Mouse (Mus musculus) kidney, postnatal 0 days (tissue): Measurements from ENCODE around the gene Cd86. TPM values are rescaled to one million over a fixed set of nuclear protein-coding genes. Genes with fewer than 3 reads are reported as not detected.
A peak's percentile ranks its signal among the peaks of the same experiment; 100 is the strongest.

ENCODE experiments used
- ATAC-seq: fragments of 200-750 bp; cut with Nextera tagmentation; replicated peaks from 2 replicates; pipeline ENCODE4 v1.8.0; 2017; ENCODE audit warnings: low read depth, moderate number of reproducible peaks, moderate TSS enrichment, moderate library complexity; ENCODE audit not compliant: low FRiP score
- DNase-seq: peaks from one replicate; pipeline ENCODE4 v3.0.0-alpha.2; 2016; ENCODE audit warnings: low spot score
- H3K27ac ChIP-seq: fragments of 300-500 bp; sonication (generic); 2 replicates; pipeline ENCODE4 v1.5.1; 2014; ENCODE audit warnings: mild to moderate bottlenecking
- H3K27me3 ChIP-seq: fragments of 300-500 bp; sonication (generic); 2 replicates; pipeline ENCODE4 v1.6.1; 2014; ENCODE audit warnings: low read length, mixed read lengths; ENCODE audit not compliant: insufficient read depth
- H3K36me3 ChIP-seq: fragments of 300-500 bp; sonication (generic); 2 replicates; pipeline ENCODE4 v1.6.1; 2014; ENCODE audit warnings: low read length, mixed read lengths; ENCODE audit not compliant: insufficient read depth
- H3K4me1 ChIP-seq: fragments of 300-500 bp; sonication (generic); replicated peaks from 2 replicates; pipeline ENCODE4 v1.6.1; 2014; ENCODE audit warnings: antibody characterized with exemption, low read length, mixed read lengths; ENCODE audit not compliant: insufficient read depth
- H3K4me2 ChIP-seq: fragments of 300-500 bp; sonication (generic); 2 replicates; pipeline ENCODE4 v1.6.1; 2014; ENCODE audit warnings: mild to moderate bottlenecking, low read length, moderate library complexity, mixed read lengths
- H3K4me3 ChIP-seq: fragments of 300-500 bp; sonication (generic); replicated peaks from 2 replicates; pipeline ENCODE4 v1.5.1; 2014; ENCODE audit warnings: low read depth, low read length
- H3K9ac ChIP-seq: fragments of 300-500 bp; sonication (generic); 2 replicates; pipeline ENCODE4 v1.6.1; 2014; ENCODE audit warnings: low read depth, low read length
- H3K9me3 ChIP-seq: fragments of 300-500 bp; sonication (generic); replicated peaks from 2 replicates; pipeline ENCODE4 v1.6.1; 2016; ENCODE audit warnings: low read length, inconsistent platforms, mixed read lengths
- CTCF ChIP-seq: IDR thresholded peaks from 2 replicates; pipeline ENCODE4 v1.5.1; 2016; ENCODE audit warnings: antibody characterized with exemption, low read depth, mild to moderate bottlenecking, moderate library complexity
- WGBS: fragments of 180-500 bp; shearing (Covaris S2); extraction: QIAGEN DNeasy Blood & Tissue Kit; methylation state at CpG from one replicate; pipeline ENCODE4 v1.1.7; 2014; 5-methylcytosine and 5-hydroxymethylcytosine counted together
- polyA plus RNA-seq: library from polyadenylated mRNA; unstranded; fragments of >200 nt; fragmentation: Nextera tagmentation; extraction: Ambion mirVana; gene quantifications from 2 replicates; pipeline ENCODE4 v1.2.1, GENCODE M21; 2015

Gene Cd86
- polyA plus RNA-seq, 1 experiment from 2014 or later, result 1.4 TPM

GRCm38 (mm10) chr16:36700484-36700883 is 34.6 kb upstream of the Cd86 start:
- no peaks in the 10 kb centered on the region for H3K36me3 ChIP-seq
- no peak for ATAC-seq

GRCm38 (mm10) chr16:36697331-36697730 is 31.4 kb upstream of the Cd86 start:
- Histone ChIP-seq H3K36me3 (no peaks in the 10 kb centered on the region), H3K4me3 (no peak overlapping the region), H3K27ac (no peak overlapping the region), H3K4me2 (no peak overlapping the region), H3K9ac (no peak overlapping the region), H3K9me3 (no peaks in the 10 kb centered on the region), H3K4me1 (no peaks in the 10 kb centered on the region), H3K27me3 (0 out of 2 replicates have a peak, but pooled peaks cover 3% of the 10 kb centered on the region)
- no peak for TF ChIP-seq CTCF
- 86% methylated on average over 8 of the region's 8 CpGs for WGBS
- ATAC-seq (no peak), DNase-seq (no peak)

More at GRCm38 (mm10) chr16:36700484-36700883, 34.6 kb upstream of the Cd86 start:
- WGBS, result 83% methylated on average over 2 of the region's 2 CpGs
- no peak overlapping the region for H3K9ac ChIP-seq
- no peak for TF ChIP-seq CTCF
- no peaks in the 10 kb centered on the region for H3K27me3 ChIP-seq
- H3K4me1 ChIP-seq, result no peaks in the 10 kb centered on the region
- no peak overlapping the region for H3K4me3 ChIP-seq
- no peak for DNase-seq
- no peaks in the 10 kb centered on the region for H3K9me3 ChIP-seq
- H3K4me2 ChIP-seq, result no peak overlapping the region
- H3K27ac ChIP-seq, result no peak overlapping the region

GRCm38 (mm10) chr16:36694798-36695290 is 29.0 kb upstream of the Cd86 start:
- no peak for TF ChIP-seq CTCF
- H3K27ac ChIP-seq, result peak overlapping the region; percentile 64
- no peaks in the 10 kb centered on the region for H3K4me1 ChIP-seq
- DNase-seq, result no peak
- peak overlapping the region; percentile 54; the same call in 1 of the 2 replicates for H3K9ac ChIP-seq
- H3K36me3 ChIP-seq, result no peaks in the 10 kb centered on the region
- ATAC-seq, result no peak
- 41% methylated on average over 9 of the region's 9 CpGs for WGBS
- H3K4me3 ChIP-seq, result peak overlapping the region; percentile 40
- 0 out of 2 replicates have a peak, but pooled peaks cover 3% of the 10 kb centered on the region for H3K27me3 ChIP-seq
- peak overlapping the region; percentile 76 for H3K4me2 ChIP-seq
- no peaks in the 10 kb centered on the region for H3K9me3 ChIP-seq

- H3K9me3 ChIP-seq, result no peaks in the 10 kb centered on the region
- WGBS, result under 1% methylated on average over 40 of the region's 40 CpGs
- ATAC-seq (peak; percentile 81), DNase-seq (peak; percentile 19)
- peak within 1 kb of the TSS; percentile 40 for H3K4me3 ChIP-seq
- H3K27me3 ChIP-seq, result 0 out of 2 replicates have a peak, but pooled peaks cover 3% of the 10 kb centered on the region
- peak within 1 kb of the TSS; percentile 64 for H3K27ac ChIP-seq
- H3K36me3 ChIP-seq, result no peaks in the 10 kb centered on the region
- H3K4me2 ChIP-seq, result peak within 1 kb of the TSS; percentile 76
- no peaks in the 10 kb centered on the region for H3K4me1 ChIP-seq
- peak within 1 kb of the TSS; percentile 54; the same call in 1 of the 2 replicates for H3K9ac ChIP-seq
- TF ChIP-seq CTCF, result no peak
These were observed 28.0 kb upstream of the Cd86 start, which contains the start of gene Ildr1 for GRCm38 (mm10) chr16:36693818-36694413. TSS of gene Ildr1 (plus strand) at chr16:36693978.

GRCm38 (mm10) chr16:36691484-36691883 is 25.6 kb upstream of the Cd86 start:
- H3K9me3 ChIP-seq, result no peaks in the 10 kb centered on the region
- H3K4me3 ChIP-seq, result no peak overlapping the region
- no peak for ATAC-seq
- no peaks in the 10 kb centered on the region for H3K4me1 ChIP-seq
- TF ChIP-seq CTCF, result no peak
- DNase-seq, result no peak
- H3K4me2 ChIP-seq, result no peak overlapping the region
- no peak overlapping the region for H3K9ac ChIP-seq
- H3K27me3 ChIP-seq, result 0 out of 2 replicates have a peak, but pooled peaks cover 3% of the 10 kb centered on the region
- H3K27ac ChIP-seq, result no peak overlapping the region
- 77% methylated on average over 3 of the region's 3 CpGs for WGBS
- no peaks in the 10 kb centered on the region for H3K36me3 ChIP-seq

- Histone ChIP-seq H3K4me1 (no peaks in the 10 kb centered on the region), H3K4me2 (no peak overlapping the region), H3K27ac (no peak overlapping the region), H3K9me3 (no peaks in the 10 kb centered on the region), H3K36me3 (no peaks in the 10 kb centered on the region), H3K27me3 (no peaks in the 10 kb centered on the region), H3K4me3 (no peak overlapping the region), H3K9ac (no peak overlapping the region)
- WGBS, result 94% methylated on average over 2 of the region's 2 CpGs
- DNase-seq (no peak), ATAC-seq (no peak)
- TF ChIP-seq CTCF, result no peak
These were observed 22.2 kb upstream of the Cd86 start for GRCm38 (mm10) chr16:36688076-36688475.
